Mouse (Mus musculus) testis, adult 2 months (tissue): Measurements from ENCODE around the gene Kctd3.

ENCODE experiments used
- CTCF ChIP-seq: fragments of 200-500 bp; IDR thresholded peaks from 2 replicates; pipeline ENCODE4 v1.5.1; 2012; ENCODE audit warnings: low read depth, mild to moderate bottlenecking, inconsistent platforms, low read length, moderate library complexity; ENCODE audit not compliant: control insufficient read depth, insufficient read depth, insufficient replicate concordance
- POLR2A ChIP-seq: fragments of 200-500 bp; IDR thresholded peaks from 2 replicates; pipeline ENCODE4 v1.6.1; 2012; ENCODE audit warnings: low read depth, mild to moderate bottlenecking, inconsistent platforms, low read length, moderate library complexity; ENCODE audit not compliant: control insufficient read depth

GRCm38 (mm10) chr1:188947794-188948193 lies 59.8 kb downstream of the Kctd3 start:
- TF ChIP-seq POLR2A (no peak), CTCF (peak; percentile 50; the same call in 1 of the 2 replicates)
